Mouse (Mus musculus) thymus, postnatal 36 days (tissue): ENCODE results near the gene Mef2b.
A peak's percentile ranks its signal among the peaks of the same experiment; 100 is the strongest.
"Not testable (repeated sequence)": the region's sequence is repeated elsewhere in the genome, so short reads cannot be mapped to it uniquely, and the experiment has no call there.

Source experiments
- DNase-seq, 2 experiments: peaks; one replicate each; pipeline ENCODE4 v3.0.0; 2022; ENCODE audit warnings: mixed read lengths in 2 of 2

The Mef2b gene

DNA sequence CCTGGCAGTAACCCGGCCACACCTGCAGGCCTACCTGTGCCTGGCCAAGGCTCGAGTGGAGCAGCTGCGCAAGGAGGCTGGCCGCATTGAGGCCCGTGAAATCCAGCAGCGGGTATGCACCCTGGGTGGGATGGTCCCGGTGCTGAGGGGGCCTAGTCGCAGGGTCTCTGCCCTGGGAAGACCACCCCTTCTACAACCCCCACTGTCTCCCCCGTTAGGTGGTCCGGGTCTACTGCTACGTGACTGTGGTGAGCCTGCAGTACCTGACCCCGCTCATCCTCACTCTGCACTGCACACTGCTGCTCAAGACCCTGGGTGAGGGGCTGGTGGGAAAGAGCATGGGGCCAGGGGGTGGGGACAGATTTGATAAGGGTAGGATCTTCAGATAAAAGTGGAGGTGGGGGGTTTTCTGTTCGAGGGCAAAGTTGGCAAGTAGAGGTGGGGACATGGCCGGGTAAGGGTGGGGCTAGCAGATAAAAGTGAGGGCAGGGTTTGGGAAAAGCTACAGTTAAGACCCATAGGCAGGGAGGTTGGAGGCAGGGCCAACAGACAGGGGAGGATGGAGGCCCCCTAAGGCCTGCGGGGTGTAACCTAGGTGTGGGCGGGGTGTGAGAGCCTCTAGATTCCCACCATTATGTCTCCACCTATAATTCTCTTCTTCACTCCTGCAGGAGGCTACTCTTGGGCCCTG is 41.8 kb downstream of the Mef2b start:
- no peak for DNase-seq

DNA sequence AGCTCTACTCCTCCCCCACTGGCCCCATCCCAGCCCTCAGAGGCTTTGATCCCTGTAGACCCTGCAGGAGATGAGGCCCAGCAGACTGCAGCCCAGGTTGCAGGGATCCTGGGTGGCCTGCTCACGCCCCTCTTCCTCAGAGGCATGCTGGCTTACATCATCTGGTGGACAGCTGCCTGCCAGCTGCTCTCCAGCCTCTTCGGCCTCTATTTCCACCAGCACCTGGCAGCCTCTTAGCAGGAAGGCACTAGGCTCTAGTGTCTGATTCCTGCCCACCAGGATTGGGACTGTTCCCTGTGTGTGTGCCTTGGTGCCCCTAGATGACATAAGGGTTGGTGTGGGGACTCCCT is 42.4 kb downstream of the Mef2b start:
- DNase-seq = no peak

DNA sequence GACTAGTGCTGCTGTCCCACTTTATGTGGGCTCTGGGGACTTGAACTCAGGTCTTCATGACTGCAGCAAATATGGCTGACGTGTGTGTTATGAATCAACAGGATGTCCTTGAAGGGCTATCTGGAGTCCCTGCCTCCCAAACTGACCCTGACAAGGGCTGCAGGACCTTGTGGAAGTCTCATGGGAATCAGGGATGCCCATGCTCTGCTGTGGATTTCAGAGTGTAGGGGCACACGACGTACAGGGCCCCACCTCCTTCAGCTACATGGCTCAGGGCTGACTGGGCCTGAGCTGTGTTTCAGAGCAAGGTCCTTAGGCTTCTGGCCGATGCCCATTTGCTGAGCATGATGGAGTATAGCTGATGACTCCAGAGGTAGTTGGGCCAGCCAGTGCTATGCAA is 43.7 kb downstream of the Mef2b start:
- no peak for DNase-seq

DNA sequence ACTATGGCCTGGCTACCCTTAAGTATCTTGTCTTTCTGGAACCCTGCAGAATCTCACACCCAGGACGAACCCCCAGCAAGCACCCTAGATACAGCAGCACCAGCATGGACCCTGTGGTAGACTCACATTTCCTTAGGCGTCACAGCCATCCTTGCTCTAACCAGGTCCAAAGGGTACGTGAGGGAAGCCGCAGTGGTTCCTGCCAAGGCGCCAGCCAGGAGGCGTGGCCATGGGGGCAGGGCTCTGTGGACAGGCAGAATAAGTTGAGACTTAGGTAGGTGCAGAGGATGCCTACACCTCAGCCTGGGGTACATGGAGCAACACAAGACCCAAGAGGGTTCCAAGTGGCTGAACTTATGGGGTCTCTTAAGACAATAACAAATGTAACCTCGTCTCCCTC is 49.2 kb downstream of the Mef2b start:
- DNase-seq = no peak

DNA sequence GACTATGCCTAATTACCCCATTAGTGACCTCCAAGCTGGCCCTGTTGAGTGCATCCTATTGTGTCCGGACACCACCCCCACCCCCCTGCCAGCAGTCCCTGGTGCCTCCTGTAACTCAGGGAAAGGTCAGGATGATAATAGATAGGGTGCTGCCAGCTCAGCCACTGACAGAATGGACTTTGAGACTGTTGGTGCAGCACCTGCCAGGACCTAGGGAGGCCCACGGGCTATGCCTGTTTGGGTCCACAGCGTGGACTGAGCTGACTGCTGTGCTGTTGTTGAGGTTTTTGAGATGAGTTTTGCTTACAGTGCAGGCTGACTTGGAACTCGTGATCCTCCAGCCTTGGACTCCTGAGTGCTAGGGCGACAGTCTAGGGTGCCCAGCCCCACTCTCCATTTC is 53.7 kb downstream of the Mef2b start:
- no peak for DNase-seq

DNA sequence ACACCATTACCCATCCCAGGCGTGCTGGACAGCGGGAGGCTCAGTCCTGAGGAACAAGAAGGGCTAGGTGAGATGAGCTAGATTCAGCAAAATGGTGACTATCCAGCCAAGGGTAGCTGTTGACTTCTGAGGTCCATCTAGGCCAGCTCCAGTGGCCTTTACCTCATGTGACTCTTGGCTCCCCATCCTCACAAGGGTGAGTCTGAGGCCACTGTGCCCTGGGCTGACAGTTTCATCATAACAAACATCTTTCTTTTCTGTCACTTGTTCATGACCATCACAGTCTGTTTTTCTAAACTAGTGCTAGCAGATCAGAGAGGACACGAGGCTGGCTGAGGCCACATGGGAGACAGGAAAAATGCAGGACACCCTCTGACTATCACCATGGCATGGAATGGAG is 54.7 kb downstream of the Mef2b start:
- DNase-seq = no peak

DNA sequence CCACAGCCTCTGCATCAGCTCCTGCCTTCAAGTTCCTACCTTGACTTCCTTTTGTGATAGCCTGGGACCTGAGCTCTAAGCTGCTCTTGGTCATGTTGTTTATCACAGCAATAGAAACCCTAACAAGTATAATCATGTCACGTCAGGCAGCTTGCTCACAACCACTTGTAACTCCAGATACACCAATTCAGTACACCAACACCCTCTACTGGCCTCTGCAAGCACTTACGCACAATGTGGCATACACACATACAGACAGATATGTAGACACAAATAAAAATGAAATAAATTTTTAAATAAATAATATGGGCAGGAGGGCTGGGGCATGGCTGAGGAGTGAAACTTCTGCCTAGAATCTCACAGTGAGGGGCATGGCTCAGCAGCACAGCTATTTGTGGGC is 56.3 kb downstream of the Mef2b start:
- DNase-seq = no peak

DNA sequence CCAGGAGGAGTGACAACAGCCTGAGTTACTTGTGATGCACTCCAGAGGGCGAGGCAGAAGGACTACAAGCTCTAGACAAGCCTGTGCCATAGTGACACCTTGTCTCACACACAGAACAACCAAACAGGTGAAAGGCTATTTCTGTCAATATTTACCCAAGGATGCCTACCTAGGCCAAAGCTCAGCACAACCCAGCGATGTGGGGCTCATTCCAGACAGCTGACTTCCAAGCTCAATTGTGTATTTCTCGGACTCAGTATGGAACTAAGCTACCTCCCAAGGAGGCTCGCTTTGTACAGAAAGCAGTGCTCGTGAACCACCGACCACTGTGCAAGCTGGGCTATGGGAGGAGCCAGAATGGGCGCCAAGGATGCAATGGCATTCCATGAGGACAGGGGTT is 58.1 kb downstream of the Mef2b start:
- no peak for DNase-seq

DNA sequence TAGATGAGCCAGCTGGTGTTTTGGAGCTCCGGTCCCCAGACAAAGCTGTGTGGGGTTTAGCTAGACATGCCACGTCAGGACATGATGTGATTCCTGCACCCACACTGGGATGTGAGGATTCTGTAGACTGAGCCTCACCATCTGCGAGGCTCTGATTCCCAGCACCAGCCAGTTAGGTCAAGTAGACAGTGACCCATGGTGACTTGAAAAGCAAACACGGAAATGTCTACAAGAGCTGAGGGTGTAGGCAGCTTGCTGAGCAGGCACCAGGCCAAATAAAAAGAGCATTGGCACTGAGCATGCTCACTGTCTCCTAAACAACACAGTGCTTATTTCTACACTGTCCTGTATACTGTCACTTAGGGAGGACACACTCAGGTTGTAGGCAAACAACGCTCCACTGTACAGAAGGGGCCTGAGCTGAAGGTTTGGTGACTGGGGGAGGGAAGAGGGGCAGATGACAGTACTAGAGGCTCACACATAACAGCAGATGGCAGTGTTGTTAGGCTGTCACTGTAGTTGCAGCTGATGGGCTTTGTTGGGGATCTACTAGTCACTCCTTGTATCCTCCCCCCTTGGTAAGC is 60.7 kb downstream of the Mef2b start:
- DNase-seq = no peak

DNA sequence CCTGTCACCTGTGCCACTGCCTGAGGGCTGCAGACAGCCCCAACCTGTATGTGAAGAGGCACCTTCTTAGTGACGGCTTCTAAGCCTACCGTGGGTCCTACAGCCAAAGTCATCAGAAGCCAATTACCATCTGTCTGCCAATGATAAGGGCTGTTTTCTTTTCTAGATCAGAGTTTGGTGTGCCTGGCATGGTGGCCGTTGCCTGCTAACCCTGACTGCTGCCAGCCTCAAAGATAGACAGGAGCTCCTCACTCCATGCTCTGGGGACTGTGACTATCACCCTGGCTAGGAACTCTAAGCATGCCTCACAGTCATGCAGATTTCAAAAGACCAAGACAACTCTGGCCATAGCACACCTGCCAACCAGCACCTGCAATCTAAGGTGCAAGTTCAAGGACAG is 61.9 kb downstream of the Mef2b start:
- no peak for DNase-seq

DNA sequence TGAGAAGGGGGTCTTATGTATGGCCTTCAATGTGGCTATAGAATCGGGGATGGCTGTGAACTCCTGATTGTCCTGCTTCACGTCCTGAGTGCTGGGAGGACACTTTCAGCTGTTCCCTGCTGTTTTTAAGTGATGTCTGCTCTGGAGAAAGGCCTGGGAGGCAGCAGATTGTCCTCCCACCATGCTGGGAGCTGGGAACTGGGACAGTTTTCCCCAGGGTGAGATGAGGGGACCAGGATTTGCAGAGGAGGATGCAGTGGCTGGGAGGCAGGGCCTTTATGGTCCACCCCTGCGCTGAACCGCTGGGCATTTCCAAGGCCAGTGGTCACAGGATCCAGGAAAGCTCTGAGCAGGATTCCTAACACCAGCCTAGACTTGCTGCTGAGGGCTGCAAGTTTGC is 63.6 kb downstream of the Mef2b start:
- DNase-seq = no peak

DNA sequence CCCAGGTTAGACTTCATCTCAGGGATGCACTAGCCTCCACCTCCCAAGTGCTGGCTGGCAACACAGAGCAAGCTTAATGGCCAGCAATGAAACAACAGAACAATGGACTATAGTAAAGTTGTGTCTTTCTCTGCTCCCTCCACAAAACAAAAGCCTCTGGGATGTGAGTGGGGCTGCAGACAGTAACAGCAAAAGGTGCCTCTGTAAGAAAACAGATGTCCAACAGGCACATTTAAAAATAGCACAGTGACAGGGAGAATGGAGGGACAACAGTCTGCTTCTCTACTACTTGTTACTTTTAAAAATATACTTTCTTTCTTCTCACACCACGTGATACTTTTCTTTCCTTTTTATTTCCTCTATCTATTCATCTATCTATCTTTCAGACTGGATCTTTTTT is 65.2 kb downstream of the Mef2b start:
- no peak for DNase-seq

DNA sequence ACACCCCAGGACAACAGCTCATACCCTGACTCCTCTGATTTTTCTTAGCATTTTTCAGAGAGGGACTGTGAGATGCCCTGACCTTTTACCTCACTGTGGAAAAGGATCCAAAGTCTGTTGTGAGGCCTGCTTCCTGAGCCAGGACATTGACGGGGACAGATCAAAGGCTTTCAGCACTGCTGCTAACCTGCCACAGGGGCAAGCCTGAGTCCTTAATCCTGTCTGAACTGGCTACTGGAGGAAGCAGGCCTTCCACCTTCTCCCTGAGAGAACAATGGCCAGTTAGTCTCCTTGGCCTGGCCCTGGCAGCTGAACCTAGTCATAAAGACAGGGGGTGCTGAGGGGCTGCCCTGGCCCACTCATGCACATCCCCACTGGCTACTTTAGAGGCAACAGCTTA is 68.6 kb downstream of the Mef2b start:
- DNase-seq = no peak

DNA sequence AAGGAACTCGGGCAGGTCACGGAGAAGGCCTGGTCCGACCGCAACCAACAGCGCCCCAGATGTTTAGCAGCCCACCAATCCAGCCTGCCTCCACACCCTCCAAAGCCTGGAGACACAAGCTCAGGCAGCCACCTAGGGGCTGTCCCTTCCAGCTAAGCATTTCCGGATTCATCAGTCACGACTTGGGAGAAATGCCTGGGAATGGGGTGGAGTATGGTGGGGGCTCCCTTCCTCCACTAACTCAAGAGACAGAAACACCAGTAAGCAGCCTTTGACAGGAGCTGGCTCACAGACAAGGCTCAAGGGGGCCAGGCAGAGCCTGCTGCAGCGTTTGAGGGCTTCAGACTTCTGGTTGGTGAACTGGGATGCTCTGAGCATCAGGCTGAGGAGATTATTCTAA is 71.0 kb downstream of the Mef2b start:
- DNase-seq = no peak

DNA sequence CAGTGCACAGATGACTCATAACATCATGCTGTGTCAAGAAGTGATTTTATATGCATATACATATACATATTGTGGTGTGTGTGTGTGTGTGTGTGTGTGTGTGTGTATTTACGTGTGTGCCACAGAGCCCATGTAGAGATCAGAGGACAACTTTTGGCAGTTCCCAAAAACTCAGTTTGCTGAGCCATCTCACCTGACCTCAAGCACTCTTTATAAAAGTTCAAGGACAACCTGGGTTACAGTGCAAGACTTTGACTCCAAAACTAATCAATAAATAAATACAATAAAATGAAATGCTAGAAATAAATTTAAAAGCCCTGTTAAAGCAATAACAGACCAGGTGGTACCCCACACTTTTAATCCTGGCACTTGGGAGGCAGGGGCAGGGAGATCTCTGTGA is 71.8 kb downstream of the Mef2b start:
- no peak for DNase-seq

DNA sequence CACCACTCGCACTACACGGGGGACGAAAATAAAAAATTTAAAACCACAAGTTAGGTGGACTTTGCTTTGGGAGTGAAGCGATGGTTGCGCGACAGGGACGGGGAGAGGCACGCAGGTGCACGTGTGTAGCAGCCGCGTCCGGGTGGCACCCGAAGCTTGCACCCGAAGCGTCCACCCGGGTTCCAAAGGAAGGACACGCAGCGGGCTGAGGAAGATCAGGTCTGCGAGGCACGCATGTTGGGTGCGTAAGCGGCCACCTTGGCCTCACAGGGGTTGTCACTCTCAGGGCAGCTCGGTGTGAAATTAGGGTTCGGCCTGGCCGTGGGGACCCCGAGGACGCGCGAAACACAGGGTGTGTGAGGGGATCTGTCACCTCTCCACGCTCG is 72.2 kb downstream of the Mef2b start:
- no peak for DNase-seq

DNA sequence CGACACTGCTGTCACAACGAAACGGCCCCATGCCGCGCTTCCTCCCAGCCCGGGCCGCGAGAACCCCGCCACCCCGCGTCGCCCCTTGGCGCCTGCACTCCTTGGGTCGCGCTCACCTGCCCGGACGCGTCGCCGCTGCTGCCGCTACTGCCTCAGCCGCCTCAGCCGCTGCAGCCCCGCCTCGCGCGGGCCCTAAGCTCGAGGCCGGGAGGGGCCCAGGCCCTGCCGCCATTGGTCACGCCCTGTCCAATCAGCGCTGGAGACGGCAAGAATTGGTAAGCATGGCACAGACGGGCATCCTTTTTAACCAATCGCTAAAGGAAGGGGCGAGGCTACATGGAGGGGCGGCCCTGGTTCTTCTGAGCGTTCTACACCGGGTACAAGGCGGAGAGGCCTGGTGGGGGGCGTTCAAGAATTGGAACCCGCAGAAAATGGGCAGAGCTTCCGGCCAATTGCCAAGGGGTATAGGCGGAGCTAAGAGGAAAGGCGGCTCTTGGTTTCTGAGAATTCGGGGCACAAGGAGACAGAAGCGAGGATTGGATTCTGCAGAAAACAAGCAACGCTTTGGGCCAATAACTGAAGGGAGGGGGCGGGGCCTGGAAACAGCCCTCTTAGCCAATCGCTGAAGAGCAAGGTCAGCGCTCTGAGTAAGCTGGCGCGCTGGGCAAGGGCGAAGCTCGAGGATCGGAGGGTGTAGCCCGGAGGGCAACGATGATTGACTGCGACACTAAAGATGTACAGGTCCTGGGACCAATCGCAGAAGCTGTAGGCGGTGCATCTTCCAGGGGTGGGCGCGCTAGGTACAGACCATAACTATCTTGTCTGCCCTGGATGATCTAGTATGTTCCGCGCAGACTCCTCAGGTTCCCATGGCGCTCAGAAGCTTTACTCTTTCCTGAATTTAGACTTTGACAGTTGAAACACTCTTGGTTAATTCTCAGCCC is 72.9 kb downstream of the Mef2b start, which contains the start of gene Slc25a42:
Gene Slc25a42, minus strand, starts transcription at position 194 of the 944 bp plus-strand sequence.
- peak; percentile 93 to 98 for DNase-seq

DNA sequence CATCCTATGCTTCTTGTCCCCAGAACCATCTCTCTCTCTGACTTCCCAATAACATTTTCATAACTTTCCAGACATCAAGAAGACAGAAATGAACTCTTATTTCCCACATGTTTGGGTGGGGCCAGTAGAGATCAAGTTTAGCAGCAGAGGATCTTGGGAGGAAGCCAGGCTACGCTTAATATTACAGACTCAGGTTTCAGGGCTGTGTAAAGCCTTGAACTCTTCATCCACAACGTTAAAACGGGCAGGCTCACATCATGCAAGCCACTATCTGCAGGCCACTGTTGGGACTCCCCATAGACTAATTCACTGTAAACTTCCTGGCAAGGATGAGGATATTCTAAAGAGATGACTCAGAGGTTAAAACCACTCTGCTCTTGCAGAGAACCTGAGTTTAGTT is 74.9 kb downstream of the Mef2b start:
- DNase-seq = no peak

DNA sequence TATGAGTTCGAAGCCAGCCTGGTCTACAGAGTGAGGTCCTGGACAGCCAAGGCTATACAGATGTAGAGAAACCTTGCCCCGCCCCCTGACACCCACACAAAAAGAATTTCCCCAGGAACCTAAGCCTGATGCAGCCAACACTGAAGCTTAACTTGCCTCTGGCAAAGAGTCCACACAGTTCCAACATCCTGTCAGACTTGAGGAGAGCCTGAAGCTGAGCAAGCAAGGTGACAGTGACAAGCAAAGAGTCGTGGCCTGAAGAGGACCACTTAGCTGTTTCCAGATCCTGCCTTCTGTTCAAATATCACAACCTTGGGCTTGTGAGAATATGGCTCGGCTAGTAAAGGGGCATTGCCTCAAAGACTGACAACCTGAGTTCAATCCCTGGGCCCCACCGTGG is 75.6 kb downstream of the Mef2b start:
- DNase-seq = no peak

DNA sequence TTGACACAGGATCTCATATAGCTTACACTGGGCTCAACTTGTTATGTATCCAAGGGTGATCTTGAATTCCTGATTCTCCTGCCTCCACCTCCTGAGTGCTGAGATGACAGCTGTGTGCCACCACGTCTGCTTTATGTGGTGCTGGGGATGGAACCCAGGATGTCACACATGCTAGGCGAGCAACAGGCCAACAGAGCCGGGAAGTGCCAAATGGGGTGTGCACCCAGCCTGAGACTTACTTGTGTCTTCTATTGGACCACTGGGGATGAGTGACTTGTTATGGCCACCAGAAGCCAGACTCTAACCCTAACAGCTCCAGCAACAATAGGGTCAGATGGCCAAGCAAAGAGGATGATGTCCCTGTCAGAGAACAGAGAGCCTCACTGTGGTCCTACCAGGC is 76.7 kb downstream of the Mef2b start:
- DNase-seq = not testable (repeated sequence)

DNA sequence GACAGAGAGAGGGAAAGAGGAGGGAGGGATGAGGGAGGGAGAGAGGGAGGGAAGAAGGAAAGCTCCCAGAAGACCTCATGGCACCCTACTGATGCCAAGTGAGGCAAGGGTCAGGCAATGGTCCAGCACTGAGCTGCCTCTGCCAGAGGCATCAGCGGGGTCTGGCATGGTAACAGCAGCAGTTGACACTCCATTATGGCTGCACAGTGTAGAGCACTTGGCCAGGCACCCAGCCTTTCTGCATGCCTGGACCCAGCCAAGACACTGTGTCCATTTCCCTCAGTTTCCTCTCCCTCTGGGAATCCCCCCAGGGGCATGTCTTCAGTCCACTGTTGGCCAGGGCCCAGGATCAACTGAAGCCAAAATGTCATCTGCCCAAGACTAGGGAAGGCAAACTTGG is 77.1 kb downstream of the Mef2b start:
- no peak for DNase-seq
